Mouse (Mus musculus): Measurements from ENCODE around the gene Nos1ap.

Nos1ap gene

GRCm38 (mm10) chr1:170405152-170405551, 184.5 kb downstream of the Nos1ap start:
- DNase-seq, result no peak

- DNase-seq, result no peak
Measured at GRCm38 (mm10) chr1:170402682-170403081, 187.0 kb downstream of the Nos1ap start.

- no peak for DNase-seq
Measured at GRCm38 (mm10) chr1:170398866-170399265, 190.8 kb downstream of the Nos1ap start.

DNA sequence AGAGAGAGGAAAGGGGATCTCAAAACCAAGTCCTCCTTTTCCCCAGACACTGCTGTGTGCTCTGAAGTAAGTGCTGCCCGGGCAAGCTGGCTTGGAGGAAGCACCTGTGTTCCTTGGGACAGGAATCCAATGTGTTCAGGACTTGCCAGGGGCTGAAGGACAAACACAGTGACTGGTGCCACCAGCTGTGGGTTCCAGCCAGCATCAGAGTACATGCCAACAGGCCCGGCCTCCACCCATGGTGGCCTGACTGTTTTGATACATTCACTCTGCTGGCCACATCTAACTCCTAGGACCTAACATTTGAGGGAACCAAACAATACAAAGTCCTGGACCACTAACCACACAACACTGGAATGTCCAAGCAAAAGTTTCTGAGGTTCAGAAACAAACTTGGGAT, 194.6 kb downstream of the Nos1ap start:
- no peak for DNase-seq

- no peak for DNase-seq
Measured at GRCm38 (mm10) chr1:170394641-170395040, 195.0 kb downstream of the Nos1ap start.

DNA sequence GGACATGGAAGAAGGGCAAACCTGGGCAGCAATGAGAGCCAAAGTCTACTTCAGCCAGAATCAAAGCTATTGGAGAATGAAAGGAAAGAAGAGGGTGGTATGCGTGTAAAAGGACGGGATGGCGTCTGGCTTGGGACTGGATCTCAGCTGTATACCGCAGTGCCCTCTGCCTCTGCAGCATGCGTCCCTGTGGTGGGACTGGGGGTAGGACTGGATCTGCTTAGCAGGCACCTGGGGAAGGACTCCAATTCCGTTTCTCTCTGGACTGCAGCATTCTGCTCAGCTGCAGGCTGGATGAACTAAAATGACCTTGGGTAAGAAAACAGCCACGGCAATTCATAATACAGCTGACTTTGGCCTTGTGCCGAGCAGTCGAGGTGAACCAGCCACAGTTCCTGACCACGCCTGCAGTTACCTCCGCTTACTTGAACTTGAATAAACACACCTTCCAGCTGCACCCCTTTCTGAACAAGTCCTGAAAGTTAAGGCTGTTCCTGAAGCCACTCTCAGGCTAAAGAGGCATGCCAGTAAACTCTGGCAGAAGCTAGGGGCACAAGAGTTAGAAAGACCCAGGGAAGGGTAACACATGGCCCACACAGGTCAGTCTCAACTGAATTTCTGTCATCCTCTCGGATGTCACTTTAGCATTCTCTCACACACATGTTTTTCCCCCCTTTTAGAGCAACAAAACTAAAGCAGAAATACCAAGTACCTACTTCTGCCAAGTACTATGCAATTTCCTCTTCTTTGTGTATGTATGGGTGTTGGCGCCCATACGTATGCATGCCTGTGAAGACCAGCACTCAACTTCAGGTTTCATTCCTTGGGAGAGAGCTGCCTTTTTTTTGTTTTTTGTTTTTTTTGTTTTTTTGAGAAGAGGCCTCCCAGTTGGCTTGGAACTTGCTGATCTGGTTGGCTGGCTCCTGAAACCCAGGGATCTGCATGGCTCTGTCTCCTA, 196.6 kb downstream of the Nos1ap start:
- DNase-seq, result no peak

- DNase-seq, result no peak
Measured at GRCm38 (mm10) chr1:170387180-170387912, 202.3 kb downstream of the Nos1ap start.

- DNase-seq, result no peak
Measured at GRCm38 (mm10) chr1:170385416-170385815, 204.2 kb downstream of the Nos1ap start.

DNA sequence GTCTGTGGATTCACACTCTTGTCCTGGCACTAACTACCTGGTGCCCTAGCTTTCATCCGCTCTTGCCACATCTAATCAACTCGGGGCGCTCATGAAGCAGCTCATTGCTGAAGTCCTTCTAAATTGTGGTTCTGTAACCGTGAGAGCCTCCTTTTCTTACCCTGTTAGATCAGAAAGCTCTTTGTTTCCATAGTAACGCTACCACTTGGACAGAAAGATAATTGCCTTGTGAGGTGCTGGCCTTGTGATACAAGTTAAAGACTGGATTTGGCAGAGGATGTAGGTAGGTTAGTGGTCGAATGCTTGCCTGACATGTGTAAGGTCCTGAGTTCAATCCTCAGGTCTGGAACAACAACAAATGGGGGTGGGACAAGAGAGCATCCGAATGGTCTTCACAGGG, 206.1 kb downstream of the Nos1ap start:
- DNase-seq, result no peak

GRCm38 (mm10) chr1:170381457-170381856, 208.2 kb downstream of the Nos1ap start:
- DNase-seq, result no peak

GRCm38 (mm10) chr1:170380505-170380904, 209.2 kb downstream of the Nos1ap start:
- no peak for DNase-seq

DNA sequence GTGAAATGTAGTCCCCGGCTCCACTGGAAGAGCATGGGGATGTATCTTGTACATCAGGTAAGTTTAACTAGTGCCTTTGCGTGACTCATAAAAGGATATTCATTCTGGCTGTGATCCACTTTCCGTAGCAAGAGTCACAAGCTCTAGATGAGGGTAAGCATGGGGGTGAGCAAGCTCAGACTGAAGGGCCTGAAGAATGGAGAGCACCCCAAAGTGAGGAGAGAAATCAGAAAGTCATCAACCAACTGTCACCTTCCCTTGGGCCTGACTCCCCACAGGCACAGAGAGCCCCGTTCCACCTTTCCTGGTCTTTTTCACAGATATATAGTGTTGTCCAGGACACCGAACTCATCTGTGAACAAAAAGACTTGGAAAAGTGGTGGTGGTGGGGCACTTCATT, 213.9 kb downstream of the Nos1ap start:
- DNase-seq, result no peak

- DNase-seq, result no peak
Measured at GRCm38 (mm10) chr1:170373750-170374149, 215.9 kb downstream of the Nos1ap start.

- no peak for DNase-seq
Measured at GRCm38 (mm10) chr1:170371191-170371792, 218.4 kb downstream of the Nos1ap start.

DNA sequence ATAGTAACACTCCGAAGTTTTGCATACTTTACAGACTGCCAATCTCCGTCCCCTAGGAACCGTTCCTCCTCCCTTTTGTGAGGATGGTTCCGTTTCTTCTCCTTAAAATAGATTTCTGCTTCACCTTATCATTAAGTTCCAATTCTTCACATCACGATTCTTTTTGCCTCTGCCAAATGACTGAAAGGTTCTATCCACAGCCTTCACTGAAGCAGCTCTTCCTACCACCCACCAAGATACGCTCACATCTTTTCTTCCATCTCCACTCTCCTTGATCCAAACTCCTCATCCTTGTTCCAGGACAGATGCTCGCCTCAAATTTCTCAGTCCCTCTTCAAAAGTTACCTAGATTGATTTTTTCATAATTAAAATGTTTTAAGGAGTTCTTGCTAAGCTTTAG, 220.8 kb downstream of the Nos1ap start:
- DNase-seq, result no peak

GRCm38 (mm10) chr1:170366981-170367700, 222.5 kb downstream of the Nos1ap start:
- no peak for DNase-seq

DNA sequence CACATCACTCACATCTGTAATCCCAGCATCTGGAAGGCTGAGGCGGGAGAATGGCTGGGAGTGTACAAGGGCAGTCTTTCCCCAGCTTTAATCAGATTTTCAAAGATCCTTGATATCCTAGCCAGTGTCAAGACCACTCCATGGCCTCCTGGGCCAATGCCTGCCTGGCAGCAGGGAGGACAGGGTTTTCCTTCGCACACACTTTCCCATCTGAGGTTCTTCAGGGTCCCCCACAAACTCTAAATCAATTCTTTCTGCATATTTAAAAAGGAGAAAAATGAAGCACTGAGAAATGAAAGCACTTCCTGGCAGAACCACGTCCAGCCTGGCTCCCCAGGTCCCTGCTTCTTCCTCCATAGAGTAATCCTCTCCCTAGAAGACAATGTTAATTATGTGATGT, 225.9 kb downstream of the Nos1ap start:
- DNase-seq, result no peak

DNA sequence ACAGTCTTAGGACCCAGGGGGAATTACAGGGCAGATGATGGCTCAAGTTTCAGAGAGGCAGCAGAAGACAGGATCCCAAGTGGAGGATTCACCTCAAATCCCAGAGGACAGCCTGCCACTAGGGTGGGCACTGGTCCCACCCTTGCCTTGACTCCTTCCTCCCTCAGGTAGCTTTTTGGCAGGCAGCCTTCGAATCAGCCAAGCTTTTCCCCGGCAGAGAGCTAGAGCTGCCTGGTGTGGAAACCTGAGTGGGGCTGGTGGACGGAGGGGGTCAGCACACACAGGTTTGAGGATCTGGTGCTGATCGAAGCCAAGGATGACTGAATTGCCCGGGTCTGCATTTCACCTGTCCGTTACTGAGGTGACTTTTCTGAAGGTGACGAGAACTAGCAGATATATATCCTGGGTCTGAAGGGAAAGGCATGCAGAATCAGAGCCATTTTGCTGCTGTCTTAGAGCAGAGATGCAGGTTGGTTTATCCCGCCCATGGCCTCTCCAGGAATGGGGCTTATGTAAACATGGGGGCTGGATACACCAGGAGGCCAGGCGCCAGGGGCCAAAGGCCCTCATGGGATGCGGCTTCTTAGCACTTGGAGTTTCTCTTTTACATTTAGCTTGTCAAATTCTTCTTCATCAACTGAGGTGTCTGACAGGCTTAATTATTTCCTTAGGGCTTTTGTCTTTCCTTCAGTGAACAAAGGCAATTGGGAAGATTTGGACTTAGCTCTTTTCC, 229.3 kb downstream of the Nos1ap start:
- no peak for DNase-seq

DNA sequence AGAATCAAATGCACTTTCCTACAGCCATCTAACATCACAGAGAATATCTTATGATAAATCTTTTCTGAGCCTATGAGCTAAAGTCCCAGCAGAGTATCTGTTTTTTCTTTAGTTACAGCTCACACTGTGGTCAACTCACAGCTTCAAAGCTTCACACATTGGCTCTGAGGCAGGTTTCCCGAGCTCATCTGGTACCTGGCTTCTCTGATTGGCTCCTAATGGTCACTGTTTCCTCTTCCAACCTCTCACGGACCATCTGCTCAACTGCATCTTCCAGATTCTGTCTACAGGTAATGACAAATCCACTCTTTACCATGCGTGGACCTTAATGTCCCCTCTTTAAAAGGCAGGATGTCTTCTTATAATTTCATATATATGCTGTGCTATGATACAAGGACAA, 236.3 kb downstream of the Nos1ap start:
- DNase-seq, result no peak

GRCm38 (mm10) chr1:170351080-170351479, 238.6 kb downstream of the Nos1ap start:
- no peak for DNase-seq

GRCm38 (mm10) chr1:170346266-170346665, 243.4 kb downstream of the Nos1ap start:
- no peak for DNase-seq

DNA sequence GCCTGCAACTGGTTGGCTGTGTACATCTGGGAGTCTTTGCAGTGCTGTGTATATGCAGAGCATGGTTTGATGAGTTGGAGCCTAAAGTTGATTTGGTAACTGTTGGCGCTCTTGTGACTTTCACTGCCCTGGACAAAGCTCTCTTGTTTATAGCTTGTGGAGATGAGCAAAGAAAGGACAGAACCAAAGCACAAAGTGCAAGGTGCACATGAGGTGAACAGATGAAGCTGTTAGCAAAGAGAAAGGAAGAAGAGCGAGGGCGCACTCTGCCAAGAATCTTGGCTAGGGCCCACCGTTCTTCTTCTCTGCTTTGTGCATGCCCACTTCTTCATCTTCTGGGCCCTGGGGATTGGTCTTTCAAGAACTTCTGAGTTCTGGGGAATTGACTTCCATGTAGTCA, 245.8 kb downstream of the Nos1ap start:
- no peak for DNase-seq

All from thymus, postnatal 25 days (tissue).